Mouse (Mus musculus): ENCODE data around the gene Cul9. TPM values are rescaled to one million over a fixed set of nuclear protein-coding genes. Genes with fewer than 3 reads are reported as not detected.

The Cul9 gene
- polyA plus RNA-seq, 2 experiments, result 0.46 to 0.59 TPM

DNA sequence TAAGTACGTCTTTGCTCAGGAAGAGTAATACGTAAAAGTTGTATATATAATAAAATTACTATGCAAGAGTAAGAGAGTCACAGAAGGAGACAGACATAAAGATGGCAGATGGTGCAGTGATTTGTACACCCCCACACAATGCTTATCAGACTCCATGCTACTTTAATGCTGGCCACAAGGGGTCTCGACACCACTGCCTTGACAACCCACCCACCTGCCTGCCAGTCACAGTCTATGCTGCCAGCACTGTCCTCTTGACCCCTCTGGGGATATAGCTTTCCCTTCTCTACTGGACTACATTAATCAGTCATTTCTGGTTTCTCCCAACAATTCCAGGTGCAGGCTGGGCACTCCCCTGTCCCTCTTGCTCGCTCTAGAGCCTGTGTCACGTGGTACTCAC, 32.5 kb upstream of the Cul9 start:
- ATAC-seq (ENCODE audit: insufficient read depth) (no peak), DNase-seq (ENCODE audit: low read depth in 3 of 3, low spot score in 3 of 3) (no peak)
- no peak overlapping the region for H3K9ac ChIP-seq (replicated peaks)
- 65% methylated on average over 5 of the region's 5 CpGs for WGBS (ENCODE audit: insufficient replicate concordance)
- H3K9me3 ChIP-seq (ENCODE audit: control insufficient read depth, low read length), result no peaks in the 10 kb centered on the region
- TF ChIP-seq EP300 (IDR thresholded peaks at IDR 0.05; ENCODE audit: low read depth), result no peak
- no peak; the same call in 1 of the 2 replicates for TF ChIP-seq CTCF (IDR thresholded peaks at IDR 0.05; ENCODE audit: low read depth)
- no peaks in the 10 kb centered on the region for H3K4me1 ChIP-seq (replicated peaks; ENCODE audit: control insufficient read depth in 2 of 2, insufficient read depth in 2 of 2, low read length in 1 of 2)
- H3K27me3 ChIP-seq (ENCODE audit: control insufficient read depth, insufficient read depth, low read length), result no peaks in the 10 kb centered on the region
- H3K27ac ChIP-seq, result no peak overlapping the region
- no peaks in the 10 kb centered on the region for H3K36me3 ChIP-seq (replicated peaks; ENCODE audit: control insufficient read depth, insufficient read depth, low read depth)
- no peak overlapping the region for H3K4me3 ChIP-seq (ENCODE audit: insufficient read depth in 1 of 2, low read depth in 2 of 2, low read length in 2 of 2)
- no peak overlapping the region for H3K4me2 ChIP-seq (ENCODE audit: low read depth)

DNA sequence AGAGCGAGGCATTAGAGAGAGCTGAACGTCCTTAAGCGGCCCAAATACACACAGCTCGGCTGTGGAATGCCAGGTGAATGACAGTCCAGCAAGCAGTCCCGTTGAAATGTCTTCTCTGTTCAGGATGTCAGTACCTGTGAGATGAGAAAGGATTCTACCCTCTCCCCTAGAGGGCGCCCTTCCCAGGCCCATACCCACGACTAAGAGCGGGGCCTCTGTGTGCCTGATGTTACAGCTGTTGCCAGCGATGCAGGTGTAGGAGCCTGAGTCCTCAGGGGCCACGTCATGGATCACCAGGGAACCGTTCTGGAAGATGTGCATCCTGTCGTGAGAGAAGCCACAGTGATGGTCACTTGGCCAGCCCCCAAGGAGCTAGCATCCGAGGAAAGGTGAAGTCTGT, 29.9 kb upstream of the Cul9 start:
- no peak overlapping the region for H3K27ac ChIP-seq
- TF ChIP-seq EP300 (IDR thresholded peaks at IDR 0.05; ENCODE audit: low read depth) (no peak), CTCF (IDR thresholded peaks at IDR 0.05; ENCODE audit: low read depth) (peak; percentile 74)
- 65% methylated on average over 13 of the region's 13 CpGs for WGBS (ENCODE audit: insufficient replicate concordance)
- no peaks in the 10 kb centered on the region for H3K36me3 ChIP-seq (replicated peaks; ENCODE audit: control insufficient read depth, insufficient read depth, low read depth)
- H3K4me3 ChIP-seq (ENCODE audit: insufficient read depth in 1 of 2, low read depth in 2 of 2, low read length in 2 of 2), result no peak overlapping the region
- H3K27me3 ChIP-seq (ENCODE audit: control insufficient read depth, insufficient read depth, low read length), result no peaks in the 10 kb centered on the region
- no peak overlapping the region for H3K4me2 ChIP-seq (ENCODE audit: low read depth)
- H3K4me1 ChIP-seq (replicated peaks; ENCODE audit: control insufficient read depth in 2 of 2, insufficient read depth in 2 of 2, low read length in 1 of 2), result no peaks in the 10 kb centered on the region
- ATAC-seq (ENCODE audit: insufficient read depth) (no peak), DNase-seq (ENCODE audit: low read depth in 3 of 3, low spot score in 3 of 3) (no peak)
- no peak overlapping the region for H3K9ac ChIP-seq (replicated peaks)
- H3K9me3 ChIP-seq (ENCODE audit: control insufficient read depth, low read length), result no peaks in the 10 kb centered on the region

DNA sequence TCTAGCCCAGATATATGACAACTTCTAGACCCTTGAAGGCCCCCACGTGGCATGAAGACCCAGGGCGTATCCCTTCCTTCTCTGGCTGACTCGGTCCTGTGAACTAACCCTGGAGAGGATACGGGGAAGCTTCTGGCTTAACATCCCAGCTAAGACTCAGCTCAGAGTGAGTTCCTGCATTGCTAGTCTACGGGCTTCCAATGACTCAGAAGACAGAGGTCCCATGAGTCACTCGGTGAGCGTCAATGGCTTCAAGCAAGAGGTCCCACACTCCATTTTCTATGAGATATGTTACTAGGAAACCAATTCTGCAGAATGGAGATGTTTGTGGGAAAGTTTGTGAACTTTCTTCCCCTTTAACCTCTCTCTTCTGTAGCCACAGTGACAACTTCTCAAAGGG, 28.3 kb upstream of the Cul9 start:
- no peaks in the 10 kb centered on the region for H3K36me3 ChIP-seq (replicated peaks; ENCODE audit: control insufficient read depth, insufficient read depth, low read depth)
- TF ChIP-seq EP300 (IDR thresholded peaks at IDR 0.05; ENCODE audit: low read depth), result no peak
- TF ChIP-seq CTCF (IDR thresholded peaks at IDR 0.05; ENCODE audit: low read depth), result no peak
- no peak overlapping the region for H3K9ac ChIP-seq (replicated peaks)
- 76% methylated on average over 7 of the region's 7 CpGs for WGBS (ENCODE audit: insufficient replicate concordance)
- H3K4me1 ChIP-seq (replicated peaks; ENCODE audit: control insufficient read depth in 2 of 2, insufficient read depth in 2 of 2, low read length in 1 of 2), result no peaks in the 10 kb centered on the region
- H3K27ac ChIP-seq, result no peak overlapping the region
- no peak overlapping the region for H3K4me2 ChIP-seq (ENCODE audit: low read depth)
- DNase-seq (ENCODE audit: low read depth in 3 of 3, low spot score in 3 of 3) (no peak), ATAC-seq (ENCODE audit: insufficient read depth) (no peak)
- no peak overlapping the region for H3K4me3 ChIP-seq (ENCODE audit: insufficient read depth in 1 of 2, low read depth in 2 of 2, low read length in 2 of 2)
- H3K9me3 ChIP-seq (ENCODE audit: control insufficient read depth, low read length), result no peaks in the 10 kb centered on the region
- H3K27me3 ChIP-seq (ENCODE audit: control insufficient read depth, insufficient read depth, low read length), result no peaks in the 10 kb centered on the region

DNA sequence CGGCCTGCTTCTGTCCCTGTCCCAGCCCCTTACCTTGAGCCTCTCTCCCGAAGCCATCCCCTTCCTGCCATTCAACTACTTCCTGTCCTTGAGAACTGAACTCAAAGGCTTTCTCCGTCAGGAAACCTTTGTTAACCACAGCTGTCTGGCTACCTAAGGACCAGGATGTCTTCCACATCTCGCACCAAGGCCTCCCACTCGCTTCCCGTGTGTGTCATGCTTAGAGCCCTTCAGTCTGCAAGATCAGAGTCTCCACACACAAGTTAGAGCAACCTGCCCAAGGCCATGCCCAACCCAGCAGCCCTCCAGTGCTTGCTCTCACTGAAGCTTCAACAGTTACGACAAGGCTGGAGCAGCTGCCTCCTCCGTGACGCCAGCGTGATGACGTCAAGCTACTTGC, 24.8 kb upstream of the Cul9 start:
- no peak overlapping the region for H3K27ac ChIP-seq
- H3K4me3 ChIP-seq (ENCODE audit: insufficient read depth in 1 of 2, low read depth in 2 of 2, low read length in 2 of 2), result no peak overlapping the region
- WGBS (ENCODE audit: insufficient replicate concordance), result 66% methylated on average over 11 of the region's 11 CpGs

DNA sequence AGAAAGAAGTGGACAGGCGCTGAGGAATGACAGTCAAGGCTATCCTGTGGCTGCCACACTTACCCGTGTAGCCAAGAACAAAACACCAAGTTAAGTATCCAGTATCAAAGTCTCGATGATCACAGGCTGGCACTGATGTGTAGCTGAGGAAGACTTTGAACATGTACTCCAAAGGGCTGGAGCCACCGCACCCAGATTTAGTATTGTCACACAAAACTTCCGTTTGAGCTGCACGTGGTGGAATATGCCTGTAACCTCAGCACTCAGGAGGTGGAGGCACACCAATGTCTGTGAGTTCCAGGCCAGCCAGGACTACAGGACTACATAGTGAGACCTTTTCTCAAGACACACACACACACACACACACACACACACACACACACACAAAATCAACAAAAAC, 13.0 kb upstream of the Cul9 start:
- H3K9ac ChIP-seq (replicated peaks), result no peak overlapping the region
- TF ChIP-seq CTCF (IDR thresholded peaks at IDR 0.05; ENCODE audit: low read depth) (no peak), EP300 (IDR thresholded peaks at IDR 0.05; ENCODE audit: low read depth) (no peak)
- 74% methylated on average over 6 of the region's 6 CpGs for WGBS (ENCODE audit: insufficient replicate concordance)
- no peaks in the 10 kb centered on the region; the same call in 1 of the 2 replicates for H3K27me3 ChIP-seq (ENCODE audit: control insufficient read depth, insufficient read depth, low read length)
- H3K4me2 ChIP-seq (ENCODE audit: low read depth), result no peak overlapping the region
- DNase-seq (ENCODE audit: low read depth in 3 of 3, low spot score in 3 of 3) (no peak), ATAC-seq (ENCODE audit: insufficient read depth) (no peak)
- H3K27ac ChIP-seq, result no peak overlapping the region
- H3K36me3 ChIP-seq (replicated peaks; ENCODE audit: control insufficient read depth, insufficient read depth, low read depth), result no peaks in the 10 kb centered on the region
- no peaks in the 10 kb centered on the region for H3K9me3 ChIP-seq (ENCODE audit: control insufficient read depth, low read length)
- H3K4me3 ChIP-seq (ENCODE audit: insufficient read depth in 1 of 2, low read depth in 2 of 2, low read length in 2 of 2), result no peak overlapping the region
- peaks cover 8 to 16% of the 10 kb centered on the region in 2 experiments for H3K4me1 ChIP-seq (replicated peaks; ENCODE audit: control insufficient read depth in 2 of 2, insufficient read depth in 2 of 2, low read length in 1 of 2)

More for the DNA sequence above, 24.8 kb upstream of the Cul9 start:
- Histone ChIP-seq H3K27me3 (ENCODE audit: control insufficient read depth, insufficient read depth, low read length) (no peaks in the 10 kb centered on the region), H3K36me3 (replicated peaks; ENCODE audit: control insufficient read depth, insufficient read depth, low read depth) (no peaks in the 10 kb centered on the region), H3K9me3 (ENCODE audit: control insufficient read depth, low read length) (no peaks in the 10 kb centered on the region), H3K9ac (replicated peaks) (no peak overlapping the region), H3K4me2 (ENCODE audit: low read depth) (no peak overlapping the region), H3K4me1 (replicated peaks; ENCODE audit: control insufficient read depth in 2 of 2, insufficient read depth in 2 of 2, low read length in 1 of 2) (no peaks in the 10 kb centered on the region)
- no peak for ATAC-seq (ENCODE audit: insufficient read depth)
- TF ChIP-seq CTCF (IDR thresholded peaks at IDR 0.05; ENCODE audit: low read depth) (no peak), EP300 (IDR thresholded peaks at IDR 0.05; ENCODE audit: low read depth) (no peak)
- no peak for DNase-seq (ENCODE audit: low read depth in 3 of 3, low spot score in 3 of 3)
